Mouse (Mus musculus) cerebral cortex, adult 2 months (tissue): ENCODE measurements around the gene Lrig1.

Source experiments
- WGBS: fragments of 180-500 bp; shearing (Covaris S2); methylation state at CpG from one replicate; pipeline ENCODE4 v1.1.7; 2018; 5-methylcytosine and 5-hydroxymethylcytosine counted together

The Lrig1 gene

GRCm38 (mm10) chr6:94575526-94576166 lies 124.3 kb downstream of the Lrig1 start:
- WGBS, result 46% methylated on average over 9 of the region's 9 CpGs

- 97% methylated on average over 2 of the region's 2 CpGs for WGBS
These were observed 131.9 kb downstream of the Lrig1 start for GRCm38 (mm10) chr6:94568040-94568439.

- 95% methylated on average over 2 of the region's 2 CpGs for WGBS
These were observed 134.2 kb downstream of the Lrig1 start for GRCm38 (mm10) chr6:94565766-94566165.

- WGBS, result 71% methylated on average over 8 of the region's 8 CpGs
These were observed 136.6 kb downstream of the Lrig1 start for GRCm38 (mm10) chr6:94563203-94563940.

GRCm38 (mm10) chr6:94561346-94561745 lies 138.6 kb downstream of the Lrig1 start:
- WGBS, result 78% methylated on average over 1 of the region's 1 CpGs

GRCm38 (mm10) chr6:94560896-94561295 lies 139.1 kb downstream of the Lrig1 start:
- WGBS, result 74% methylated on average over 1 of the region's 1 CpGs

GRCm38 (mm10) chr6:94558603-94559002 lies 141.4 kb downstream of the Lrig1 start:
- 95% methylated on average over 1 of the region's 1 CpGs for WGBS
